In the genomic region with DNA sequence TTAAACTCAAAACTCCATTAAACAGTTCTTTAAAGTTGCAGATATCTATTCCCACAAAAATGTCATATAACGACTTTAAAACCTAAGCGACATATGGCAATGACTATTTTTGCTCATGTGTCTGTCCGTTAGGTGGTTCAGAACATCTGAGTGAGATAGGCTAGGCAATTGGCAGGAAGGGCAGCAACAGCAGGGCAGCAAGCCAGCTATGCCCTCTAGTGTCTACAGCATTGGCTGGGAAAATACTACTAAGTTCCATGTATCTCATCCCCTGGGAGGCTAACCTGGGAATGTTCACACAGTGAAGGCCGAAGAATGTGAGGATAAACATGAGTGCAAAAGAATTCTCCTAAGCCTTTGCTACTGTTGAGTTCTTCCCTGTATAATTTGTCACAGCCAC, we compare ENCODE assay signal across 13 mouse cellular contexts.
A peak's percentile ranks its signal among the peaks of the same experiment; 100 is the strongest.
DNase-seq lines count a peak whose midpoint lies in the region; ATAC-seq lines count a peak whose summit lies in the region.
"Had no signal": no experiment of that assay in that cellular context is flagged by ENCODE, and none has a peak within 500 bp of the region (broad histone marks: within the 10 kb centered on the region; RNA-seq: fewer than 3 reads in every experiment).

No protein-coding gene starts in this region.

- H3K36me3 ChIP-seq in kidney, embryonic 16.5 days (ENCODE audit: insufficient read depth, low read length) = no peaks in the 10 kb centered on the region
- H3K36me3 ChIP-seq: embryonic facial prominence, embryonic 13.5 days; heart, embryonic 15.5 days had no signal

- H3K27me3 ChIP-seq in kidney, embryonic 16.5 days (ENCODE audit: insufficient read depth, low read length) = no peaks in the 10 kb centered on the region
- H3K27me3 ChIP-seq: embryonic facial prominence, embryonic 13.5 days; heart, embryonic 15.5 days had no signal

- no peak overlapping the region for H3K4me3 ChIP-seq in kidney, embryonic 16.5 days (ENCODE audit: low read length)
- H3K4me3 ChIP-seq: embryonic facial prominence, embryonic 13.5 days; heart, embryonic 15.5 days had no signal

- 86% methylated on average over 4 of the region's 4 CpGs for WGBS in kidney, embryonic 16.5 days

- no peaks in the 10 kb centered on the region for H3K9me3 ChIP-seq in kidney, embryonic 16.5 days (ENCODE audit: low read length)
- H3K9me3 ChIP-seq: embryonic facial prominence, embryonic 13.5 days; heart, embryonic 15.5 days had no signal

- no peak for DNase-seq in frontal cortex, postnatal 25 days (ENCODE audit: low spot score in 2 of 2)
- peak; percentile 8 for DNase-seq in kidney, postnatal 14 days
- peak; percentile 44 for DNase-seq in layer of hippocampus, adult 11-12 months (ENCODE audit: low spot score)
- DNase-seq in right cerebral cortex, adult 2 months (ENCODE audit: low spot score in 2 of 2) = peak; percentile 39 to 47
- no peak for DNase-seq in thymus, postnatal 0 days (ENCODE audit: low spot score)
- no peak for DNase-seq in urinary bladder, adult 2 months (ENCODE audit: low spot score)
- DNase-seq: kidney, adult 11 months; lung, postnatal 36 days had no signal

- no peak overlapping the region for H3K4me2 ChIP-seq in kidney, embryonic 16.5 days (replicated peaks; ENCODE audit: low read depth, low read length)
- H3K4me2 ChIP-seq: embryonic facial prominence, embryonic 13.5 days; heart, embryonic 15.5 days had no signal

- no peak overlapping the region for H3K9ac ChIP-seq in kidney, embryonic 16.5 days (replicated peaks; ENCODE audit: low read length)
- H3K9ac ChIP-seq: embryonic facial prominence, embryonic 13.5 days; heart, embryonic 15.5 days had no signal

- no peaks in the 10 kb centered on the region for H3K4me1 ChIP-seq in kidney, embryonic 16.5 days (ENCODE audit: insufficient read depth, low read length)
- H3K4me1 ChIP-seq: embryonic facial prominence, embryonic 13.5 days; heart, embryonic 15.5 days had no signal

- ATAC-seq in frontal cortex, adult (ENCODE audit: low TSS enrichment) = peak; percentile 66
- no peak for ATAC-seq in kidney, embryonic 16.5 days (ENCODE audit: low FRiP score, low TSS enrichment)
- ATAC-seq: forebrain, embryonic 16.5 days had no signal

- H3K27ac ChIP-seq in kidney, embryonic 16.5 days (ENCODE audit: low read length) = no peak overlapping the region
- H3K27ac ChIP-seq: embryonic facial prominence, embryonic 13.5 days; heart, embryonic 15.5 days had no signal

Comparison
In these comparisons a context has a peak if more than half of its experiments do, and no peak if none do; other contexts are left out.
1. DNase-seq: peak in kidney, postnatal 14 days (single experiment), layer of hippocampus, adult 11-12 months (single experiment) and right cerebral cortex, adult 2 months (2 of 2); none in frontal cortex, postnatal 25 days (0 of 2), thymus, postnatal 0 days (single experiment) and urinary bladder, adult 2 months (single experiment).